Mouse (Mus musculus) frontal cortex, postnatal 14 days (tissue): ENCODE results near the gene Trove2.

Experiments
- DNase-seq, 2 experiments: peaks; one replicate each; pipeline ENCODE4 v3.0.0; 2022; ENCODE audit warnings: low spot score in 2 of 2

Gene Trove2

DNA sequence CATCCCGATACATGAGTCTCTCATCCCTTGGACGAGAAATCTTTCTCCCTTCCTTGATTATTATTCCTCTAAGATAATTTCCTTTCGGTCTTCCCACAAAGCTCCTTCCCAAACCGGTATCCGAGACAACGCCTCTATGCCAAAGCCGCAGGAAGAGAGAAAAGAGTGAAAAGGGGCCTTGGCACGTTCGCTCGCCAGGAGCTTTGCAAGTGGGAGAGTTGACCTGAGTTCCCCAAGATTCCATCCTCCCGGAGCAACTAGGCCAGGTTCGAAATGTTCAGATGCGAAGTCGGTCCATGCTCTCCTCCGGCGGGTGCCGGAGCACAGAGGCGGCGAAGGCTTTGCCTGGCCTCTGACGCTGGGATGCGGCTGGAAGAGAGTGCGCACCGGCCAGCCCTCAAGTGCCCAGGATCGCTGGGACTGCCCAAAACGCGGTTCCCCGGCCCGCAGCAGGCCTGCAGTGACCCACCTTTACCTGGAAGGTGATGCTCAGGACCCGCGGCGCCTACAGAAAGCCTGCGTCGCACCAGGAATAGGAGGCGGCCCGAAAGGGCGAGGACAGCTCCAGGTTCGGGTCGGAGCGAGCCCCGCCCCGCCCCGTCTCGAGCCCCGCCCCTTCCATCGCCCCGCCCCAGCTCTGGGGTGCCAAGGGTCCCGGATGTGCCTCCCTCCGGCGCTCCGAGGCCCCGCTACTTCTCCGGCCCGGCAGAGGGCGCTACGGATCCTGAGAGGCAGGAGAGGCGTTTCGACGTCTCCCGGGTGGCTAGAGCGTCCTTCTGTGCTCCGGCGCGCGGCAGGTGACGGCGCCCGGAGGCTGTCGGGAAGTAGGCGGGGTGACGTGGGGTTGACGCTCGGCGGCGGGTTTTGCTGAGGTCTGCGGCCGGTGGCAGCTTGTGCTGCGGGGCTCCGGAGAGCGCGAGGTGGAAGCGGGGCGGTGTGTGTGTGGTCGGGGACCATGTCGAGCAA is at the start of gene Trove2, which contains the start of gene Uchl5:
Gene Trove2 (minus strand): TSS at position 623 of the 966 bp plus-strand sequence.
Gene Uchl5 (plus strand): TSS at position 827 of the 966 bp plus-strand sequence.
- DNase-seq: peak; percentile 93 to 97

DNA sequence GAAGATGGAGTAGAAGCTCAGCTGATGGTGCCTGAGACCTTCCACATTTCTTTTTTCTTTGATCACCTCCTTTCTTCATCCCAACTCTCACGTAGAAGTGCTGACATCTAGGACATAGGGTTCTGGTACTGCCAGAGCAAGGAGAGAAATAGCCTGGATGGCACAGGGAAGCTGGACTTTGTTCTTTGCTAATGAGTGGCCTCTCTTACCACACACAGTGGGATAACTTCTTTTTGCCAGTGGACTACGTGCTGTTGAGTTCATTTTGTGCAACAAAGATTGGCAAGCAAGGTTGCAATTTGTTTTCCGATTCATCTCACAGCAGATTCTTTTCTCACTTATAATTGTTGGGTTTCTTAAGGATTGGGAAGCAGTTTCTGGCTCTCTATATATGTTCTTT is 45.8 kb upstream of the Trove2 start:
- DNase-seq: no peak

DNA sequence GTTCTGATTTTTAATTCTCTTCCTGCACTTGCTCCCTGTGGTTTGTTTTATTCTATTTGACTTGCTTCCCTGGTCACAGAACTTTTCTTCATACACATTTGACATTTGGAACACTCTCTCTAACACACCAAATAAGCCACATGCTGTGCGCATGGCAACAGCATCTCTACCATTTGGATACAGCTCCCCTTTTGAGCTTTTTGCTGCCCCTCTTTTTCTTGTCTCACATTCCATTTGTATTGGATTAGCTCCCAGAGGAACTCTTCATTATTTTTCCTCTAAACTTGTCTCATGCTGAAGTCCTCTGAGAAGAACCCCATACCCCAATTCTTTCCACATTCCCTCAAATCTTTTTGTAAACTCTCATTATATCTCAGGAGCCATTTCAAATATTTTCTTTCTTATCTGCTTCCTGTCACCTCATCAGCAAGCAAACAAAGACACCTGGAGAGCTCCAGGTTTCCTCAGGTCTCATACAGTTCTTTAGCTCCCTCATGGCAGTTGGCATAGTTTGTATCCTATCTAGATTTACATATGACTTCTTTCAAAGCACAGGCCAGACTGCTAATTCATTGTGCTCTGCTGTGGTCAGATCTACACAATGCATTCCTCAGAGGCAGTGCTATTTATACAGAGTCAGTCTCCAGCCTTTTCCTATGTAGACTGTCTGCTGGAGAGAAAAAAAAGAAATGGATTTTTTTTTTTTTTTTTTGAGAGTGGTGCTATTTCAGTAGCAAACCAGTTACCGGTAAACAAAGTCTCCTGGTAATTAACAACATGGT is 43.4 kb upstream of the Trove2 start:
- no peak for DNase-seq

DNA sequence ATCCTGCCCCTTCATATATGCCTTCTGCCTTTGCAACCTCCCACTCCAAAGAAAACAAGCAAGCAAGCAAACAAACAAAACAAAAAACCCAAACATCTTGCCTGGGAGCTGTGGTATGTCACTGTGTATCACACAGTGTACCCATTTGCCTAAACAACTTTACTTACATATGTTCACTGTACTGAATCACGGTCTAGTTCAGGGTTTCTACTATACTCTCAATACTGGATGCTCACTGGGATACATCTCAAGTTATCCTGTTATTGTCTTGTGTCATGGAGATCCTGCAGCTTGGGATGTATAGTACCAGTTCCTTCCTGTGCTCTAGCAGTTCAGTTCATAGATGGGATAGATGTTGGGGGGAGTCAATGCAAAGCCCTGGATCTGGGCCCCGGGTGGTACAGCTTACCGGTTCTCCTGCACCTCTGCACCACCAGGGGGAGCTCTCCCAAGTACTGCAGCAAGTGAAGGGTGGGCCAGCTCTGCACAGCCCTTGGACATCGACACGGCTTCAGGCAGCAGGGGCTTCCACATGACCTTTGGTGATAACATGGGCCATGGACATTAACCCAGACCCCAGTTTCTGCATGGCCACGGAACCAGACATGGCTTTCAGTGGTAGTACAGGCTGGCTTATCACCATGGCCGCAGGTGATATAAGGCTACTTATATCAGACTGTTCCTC is 37.0 kb upstream of the Trove2 start:
- peak; percentile 21 to 63 for DNase-seq

DNA sequence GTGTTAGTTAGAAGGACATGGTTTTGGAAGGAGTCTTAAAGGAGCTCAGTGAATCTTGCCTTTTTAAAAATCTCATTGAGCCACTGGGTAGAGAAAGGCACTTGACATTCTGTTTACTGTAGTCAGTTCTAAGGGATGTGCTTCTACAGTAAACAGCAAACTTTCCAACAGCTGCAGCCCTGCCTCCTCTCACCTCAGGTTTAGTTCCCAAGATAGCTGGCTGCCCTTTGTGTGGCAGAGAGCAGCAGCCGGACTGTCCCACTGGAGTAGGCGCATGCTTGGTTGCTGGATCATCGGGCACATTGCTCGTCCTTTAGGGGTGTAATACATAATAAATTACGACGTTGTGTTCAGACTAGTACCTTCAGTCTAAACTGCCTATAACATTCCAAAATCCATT is 32.2 kb upstream of the Trove2 start:
- DNase-seq: no peak

DNA sequence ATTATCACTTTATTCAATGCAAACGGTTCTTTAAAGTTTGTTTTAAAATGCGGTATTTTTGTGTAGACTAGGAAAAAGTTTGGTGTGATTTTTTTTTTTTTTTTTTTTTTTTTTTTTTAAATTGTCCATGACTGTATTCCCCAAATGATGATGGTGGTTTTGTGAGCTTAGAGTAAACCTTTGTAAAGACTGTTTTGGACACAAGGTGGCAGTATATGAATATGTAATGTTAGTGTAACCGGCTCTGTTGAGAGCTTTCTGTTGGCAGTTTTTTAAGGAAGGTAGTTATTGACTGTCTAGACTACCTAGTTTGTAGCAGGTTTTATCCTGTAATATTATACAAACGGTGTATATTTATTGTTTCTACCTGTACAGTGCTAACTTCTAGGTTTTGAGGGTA is 26.7 kb upstream of the Trove2 start:
- no peak for DNase-seq

DNA sequence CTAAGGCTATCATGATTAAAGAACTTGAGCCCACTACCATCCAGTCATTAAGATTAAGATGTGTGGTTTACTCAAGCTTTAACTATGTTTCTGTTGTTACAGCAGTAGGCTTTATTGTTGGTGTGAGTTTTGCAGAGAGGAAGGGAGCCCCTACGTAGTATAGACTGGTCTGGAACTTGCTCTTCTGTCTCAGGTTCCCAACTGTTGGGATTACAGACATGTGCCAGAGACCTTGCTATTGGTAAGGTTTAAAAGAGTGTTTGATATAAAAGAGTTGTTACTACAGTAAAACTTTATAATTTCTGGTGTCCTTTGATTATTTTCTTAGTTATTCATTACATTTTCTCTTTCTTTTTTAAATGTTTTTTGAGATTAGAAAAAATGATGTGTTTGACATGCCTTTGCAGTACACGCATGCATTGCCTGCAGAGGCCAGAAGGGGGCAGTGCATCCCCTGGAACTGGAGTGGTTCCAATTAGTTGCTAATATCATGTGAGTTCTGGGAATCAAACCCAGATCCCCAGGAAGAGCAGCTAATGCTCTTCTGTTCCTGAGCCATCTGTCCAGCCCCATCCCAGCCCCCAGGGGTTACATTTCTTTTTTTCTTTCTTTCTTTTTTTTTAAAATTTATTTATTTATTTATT is 11.8 kb upstream of the Trove2 start:
- DNase-seq: no peak

DNA sequence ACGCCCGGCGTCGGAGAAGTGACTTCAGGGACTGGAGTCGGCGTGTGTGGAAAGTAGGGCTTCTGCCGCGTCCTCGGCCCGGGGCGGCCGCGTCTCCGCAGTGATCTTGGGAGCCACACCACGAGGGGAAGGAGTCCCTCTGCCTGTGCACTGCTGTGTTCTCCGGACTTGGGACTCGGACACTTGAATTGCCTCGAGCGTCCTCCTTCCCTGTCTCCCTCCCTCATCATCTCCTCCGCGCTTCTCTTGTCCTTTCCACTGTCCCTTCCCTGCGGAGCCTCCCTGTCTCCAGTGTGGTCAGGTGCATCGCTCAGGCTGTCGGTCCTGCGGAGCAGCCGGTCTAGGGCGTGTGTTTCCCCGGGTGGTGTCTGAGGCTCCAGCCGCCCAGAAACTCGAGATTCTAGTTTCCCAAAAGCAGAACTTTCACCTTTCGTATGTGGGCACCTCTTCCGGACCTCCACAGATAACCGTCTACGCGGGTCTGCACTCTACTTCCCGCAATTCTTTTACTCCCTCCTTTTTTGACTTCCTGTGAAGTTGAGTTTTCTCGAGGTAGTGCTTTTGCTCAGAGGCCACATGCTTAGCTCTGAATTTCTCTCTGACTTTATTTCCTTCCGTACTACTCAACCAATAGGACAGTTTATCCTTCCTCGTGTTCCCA is 820 bp upstream of the Trove2 start:
- DNase-seq: peak in 1 of 2 experiments; percentile 44

DNA sequence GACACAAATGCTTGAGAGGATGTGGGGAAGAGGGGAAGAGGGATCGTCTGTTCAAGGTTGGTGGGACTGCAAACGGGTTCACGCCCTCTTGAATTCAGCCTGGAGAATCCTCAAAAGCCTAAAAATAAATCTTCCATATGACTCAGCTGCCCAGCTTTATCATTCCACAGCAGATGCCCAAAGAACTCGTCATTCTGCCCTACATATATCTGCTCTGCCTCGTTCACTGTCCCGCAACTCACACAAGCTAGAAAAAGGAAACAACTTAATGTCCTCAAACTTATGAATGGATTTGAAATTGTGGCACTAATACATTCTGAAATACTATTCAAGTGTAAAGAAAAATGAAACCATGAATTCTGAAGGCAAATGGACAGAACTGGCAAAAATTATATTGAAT is 3.0 kb downstream of the Trove2 start:
- no peak for DNase-seq

DNA sequence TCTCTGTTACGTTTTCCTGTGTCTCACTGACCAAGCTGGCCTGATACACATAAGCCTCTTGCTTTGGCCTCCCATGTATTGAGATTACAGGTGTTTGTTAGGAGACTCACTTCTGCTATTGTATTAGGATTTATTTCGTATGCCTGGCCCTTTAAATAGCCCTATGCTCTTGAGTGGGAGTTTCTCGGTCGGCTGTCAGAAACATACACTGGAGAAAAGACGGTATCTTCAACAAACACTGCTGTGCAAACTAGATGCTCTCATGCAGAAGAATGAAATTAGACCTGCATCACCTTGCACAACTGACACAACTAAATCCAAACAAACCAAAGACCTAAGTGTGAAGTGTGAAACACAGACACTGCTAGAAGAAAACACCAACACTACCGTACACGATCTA is 3.8 kb downstream of the Trove2 start:
- DNase-seq: no peak

DNA sequence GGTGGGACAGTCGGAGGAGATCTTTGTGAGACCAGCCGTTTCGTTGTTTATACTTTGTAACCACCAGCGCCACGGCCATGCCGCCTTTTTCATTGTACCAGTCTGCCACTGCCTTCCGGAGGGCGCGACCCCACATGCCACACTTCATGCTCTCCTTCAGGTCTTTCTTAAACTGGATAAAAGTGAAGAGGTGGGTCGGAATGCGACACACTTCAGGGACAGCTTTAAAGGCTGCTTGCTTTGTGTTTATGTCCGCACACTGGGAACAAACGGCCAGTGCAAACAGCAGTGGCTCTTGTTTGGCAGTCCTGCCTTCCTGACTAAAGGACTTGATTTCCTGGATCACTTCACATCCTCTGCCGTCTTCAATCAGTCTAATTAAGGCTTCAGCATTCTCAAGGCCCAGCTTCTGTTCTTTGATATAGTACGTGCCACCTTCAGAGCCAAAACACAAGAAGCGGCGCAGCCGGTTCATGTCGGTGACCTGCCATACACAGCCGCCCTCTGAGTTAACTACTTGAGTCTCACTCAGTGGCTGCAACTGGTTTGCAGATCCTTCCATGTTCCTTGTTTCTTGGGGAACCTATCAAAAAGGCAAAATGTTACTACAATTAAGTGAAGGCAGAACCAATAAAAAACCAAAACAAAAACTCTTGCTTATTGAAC is 6.3 kb downstream of the Trove2 start:
- DNase-seq: no peak

DNA sequence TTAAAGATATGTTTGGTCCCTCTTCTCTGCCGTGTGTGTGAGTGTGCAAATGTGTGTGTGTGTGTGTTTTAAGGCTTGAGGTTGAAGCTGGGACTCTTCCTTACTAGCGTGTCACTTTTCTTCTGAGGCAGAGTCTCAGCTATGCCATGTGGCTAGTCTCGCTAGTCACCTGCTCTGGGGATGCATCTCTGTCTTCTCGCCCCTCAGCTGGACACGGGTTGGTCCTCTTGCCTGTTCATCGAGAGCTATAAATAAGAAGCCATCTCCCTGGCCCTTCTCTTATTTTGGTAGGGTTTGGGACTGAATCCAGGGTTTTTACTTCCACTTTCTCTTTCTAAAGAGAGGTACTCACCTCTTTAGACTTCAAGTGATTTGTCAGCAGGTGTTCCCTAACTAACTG is 10.6 kb downstream of the Trove2 start:
- no peak for DNase-seq

DNA sequence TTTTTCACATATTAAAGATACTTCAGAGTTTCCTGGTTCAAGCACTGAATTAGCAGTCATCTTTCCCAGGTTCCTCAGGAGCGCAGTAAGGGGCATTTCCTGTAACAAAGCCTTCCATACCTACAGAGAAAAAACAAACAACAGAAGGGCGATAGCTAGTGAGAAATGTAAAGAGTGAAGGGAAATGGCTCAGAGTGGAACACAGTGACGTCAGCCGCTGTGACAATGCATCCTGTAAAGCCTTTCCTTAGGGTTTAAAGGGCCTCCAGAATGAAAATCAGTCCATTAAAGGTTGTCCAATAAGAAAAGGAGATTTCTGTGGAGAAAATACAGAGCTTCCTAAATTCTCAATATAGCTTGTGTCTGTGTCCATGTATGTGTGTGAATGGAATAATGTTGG is 11.1 kb downstream of the Trove2 start:
- no peak for DNase-seq

DNA sequence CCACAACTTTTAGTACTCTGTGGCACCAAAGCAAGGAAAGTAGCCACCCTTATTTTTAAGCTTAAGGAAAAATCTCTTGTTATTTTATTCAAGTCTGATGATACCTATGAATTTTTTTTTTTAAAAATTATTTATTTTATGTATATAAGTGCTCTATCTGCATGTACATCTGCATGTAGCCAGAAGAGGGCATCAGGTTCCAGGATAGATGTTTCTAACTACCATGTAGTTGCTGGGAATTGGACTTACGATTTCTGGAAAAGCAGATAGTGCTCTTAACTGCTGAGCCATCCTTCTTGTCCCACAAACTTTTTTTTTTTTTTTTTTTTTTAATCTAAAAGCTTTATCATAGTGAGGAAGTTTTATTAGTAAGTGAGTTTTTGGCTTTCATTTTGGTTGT is 12.4 kb downstream of the Trove2 start:
- no peak for DNase-seq

DNA sequence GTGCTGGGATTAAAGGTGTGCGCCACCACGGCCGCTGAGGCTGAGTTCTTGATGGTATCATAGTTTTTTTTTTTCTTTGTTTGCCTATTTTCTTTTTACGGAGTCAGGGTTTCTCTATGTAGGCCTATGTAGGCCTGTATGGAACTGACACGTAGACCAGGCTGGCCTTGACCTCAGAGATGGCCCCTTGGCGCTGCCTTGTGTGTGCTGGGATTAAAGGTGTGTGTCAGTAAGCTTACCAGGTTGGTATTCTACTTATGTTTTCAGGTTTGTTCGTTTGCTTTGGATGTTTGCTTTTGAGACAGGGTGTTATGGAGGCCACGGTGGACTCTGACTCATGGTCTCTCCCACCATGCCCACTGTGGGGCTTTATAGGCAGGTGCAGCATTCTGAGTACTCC is 14.7 kb downstream of the Trove2 start:
- DNase-seq: no peak

DNA sequence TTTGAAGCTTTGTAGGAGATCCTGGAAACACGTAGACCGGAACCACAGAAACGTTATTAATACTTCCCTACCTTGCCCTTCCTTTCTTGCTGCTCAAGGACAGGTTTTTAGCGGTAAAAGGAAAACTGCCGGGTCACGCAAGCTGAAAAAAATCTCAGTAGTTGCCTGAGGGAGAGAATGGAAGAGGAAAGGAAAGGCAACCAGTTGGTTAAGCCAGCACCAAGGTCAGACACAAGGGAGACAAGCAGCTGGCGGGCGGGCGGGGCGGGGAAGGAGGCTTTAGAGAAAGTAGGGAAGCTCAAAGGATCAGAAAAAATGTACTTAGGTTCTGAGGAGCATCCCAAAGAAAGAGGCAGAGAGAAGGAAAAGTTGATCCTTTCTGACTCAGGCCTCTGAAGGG is 31.0 kb downstream of the Trove2 start:
- DNase-seq: no peak

DNA sequence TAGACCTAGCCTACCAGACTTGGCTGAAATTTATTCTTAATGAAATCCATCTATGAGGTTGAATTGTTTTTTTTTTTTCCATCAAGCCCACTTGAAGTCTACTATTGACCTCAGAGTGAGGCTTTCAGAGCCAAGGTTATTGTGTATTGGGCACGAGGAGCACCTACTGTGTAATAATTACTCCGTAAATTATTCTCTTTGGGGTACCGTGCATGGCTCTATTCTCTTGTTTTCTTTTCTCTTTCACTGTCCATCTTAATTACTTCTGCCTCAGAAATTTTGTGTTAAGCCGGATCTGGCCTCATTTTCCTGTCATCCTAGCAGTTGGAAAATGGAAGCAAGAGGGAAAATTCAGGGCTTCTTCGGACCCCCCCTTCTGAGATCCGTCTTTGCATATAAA is 34.7 kb downstream of the Trove2 start:
- no peak for DNase-seq

DNA sequence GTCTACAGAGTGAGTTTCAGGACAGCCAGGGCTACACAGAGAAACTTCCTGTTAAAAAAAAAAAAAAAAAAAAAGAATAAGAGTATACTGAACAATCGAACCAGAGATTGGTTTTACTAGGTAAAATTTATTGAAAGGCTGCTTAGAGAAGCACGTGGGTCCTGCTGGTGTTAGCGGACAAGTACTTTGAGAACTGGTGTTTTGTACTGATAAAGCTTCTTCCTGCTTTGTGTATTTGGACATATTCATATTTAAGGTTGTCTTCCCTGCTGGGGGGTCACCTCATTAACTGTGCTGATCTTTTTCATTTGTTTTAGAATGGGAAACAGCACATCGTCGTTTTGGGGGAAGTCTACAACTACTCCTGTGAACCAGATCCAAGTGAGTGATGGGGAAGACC is 35.5 kb downstream of the Trove2 start:
- no peak for DNase-seq

DNA sequence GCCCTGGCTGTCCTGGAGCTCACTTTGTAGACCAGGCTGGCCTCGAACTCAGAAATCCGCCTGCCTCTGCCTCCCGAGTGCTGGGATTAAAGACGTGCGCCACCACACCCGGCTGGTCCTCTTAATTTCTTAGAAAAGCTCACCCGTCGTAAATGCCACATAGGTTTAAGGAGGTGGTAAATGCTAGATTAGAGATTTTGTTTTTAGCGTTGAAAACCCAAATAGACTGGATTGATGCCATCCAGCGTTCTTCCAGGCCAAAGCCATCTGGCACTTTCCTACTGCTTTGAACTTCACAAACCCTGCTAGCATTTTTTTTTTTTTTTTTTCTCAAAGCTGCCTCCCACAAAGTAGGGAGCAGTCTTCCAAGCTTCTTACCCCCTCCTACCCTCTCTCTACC is 36.3 kb downstream of the Trove2 start:
- no peak for DNase-seq
